Mouse (Mus musculus): Measurements from ENCODE around the gene Pam. TPM values are rescaled to one million over a fixed set of nuclear protein-coding genes. Genes with fewer than 3 reads are reported as not detected.

Pam gene
- total and polyA plus RNA-seq, 2 experiments: 11.8 to 30.5 TPM

DNA sequence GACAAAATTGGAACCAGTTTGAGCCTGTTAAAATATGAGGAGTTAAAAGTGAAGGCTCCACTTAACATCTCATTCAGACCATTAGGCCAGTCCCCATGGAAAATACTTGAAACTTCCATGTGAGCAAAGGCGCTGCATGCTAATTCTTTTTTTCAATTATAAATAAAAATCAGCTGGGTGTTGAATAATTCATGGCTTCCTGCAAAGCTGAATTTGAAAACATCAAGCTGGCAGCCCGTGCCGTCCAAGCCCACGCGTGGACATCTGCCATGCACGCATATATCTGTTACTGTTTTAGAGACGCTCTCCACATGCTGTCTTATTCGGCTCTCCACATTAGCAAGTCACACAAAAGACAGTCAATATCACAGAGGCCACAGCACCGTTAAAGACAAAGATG, 232.3 kb downstream of the Pam start:
- Histone ChIP-seq H3K4me3 (ENCODE audit: insufficient read depth, low read depth, low read length) (no peak overlapping the region), H3K9ac (ENCODE audit: low read depth, low read length) (no peak overlapping the region), H3K36me3 (ENCODE audit: control insufficient read depth, insufficient read depth, low read length) (no peaks in the 10 kb centered on the region), H3K4me1 (ENCODE audit: control insufficient read depth, insufficient read depth, low read length) (no peaks in the 10 kb centered on the region), H3K27me3 (ENCODE audit: control insufficient read depth, insufficient read depth, low read length) (no peaks in the 10 kb centered on the region), H3K27ac (replicated peaks; ENCODE audit: insufficient read depth, low read depth, low read length) (no peak overlapping the region), H3K79me2 (ENCODE audit: control insufficient read depth, insufficient read depth, low read length) (no peaks in the 10 kb centered on the region)
- no peak for TF ChIP-seq CTCF (IDR thresholded peaks at IDR 0.05; ENCODE audit: low read depth, low read length)
- no peak for TF ChIP-seq POLR2A (IDR thresholded peaks at IDR 0.05; ENCODE audit: extremely low read depth, insufficient read depth, low read length)
- DNase-seq (ENCODE audit: extremely low read depth, low read depth, low spot score): no peak
- WGBS: 96% methylated on average over 9 of the region's 9 CpGs

DNA sequence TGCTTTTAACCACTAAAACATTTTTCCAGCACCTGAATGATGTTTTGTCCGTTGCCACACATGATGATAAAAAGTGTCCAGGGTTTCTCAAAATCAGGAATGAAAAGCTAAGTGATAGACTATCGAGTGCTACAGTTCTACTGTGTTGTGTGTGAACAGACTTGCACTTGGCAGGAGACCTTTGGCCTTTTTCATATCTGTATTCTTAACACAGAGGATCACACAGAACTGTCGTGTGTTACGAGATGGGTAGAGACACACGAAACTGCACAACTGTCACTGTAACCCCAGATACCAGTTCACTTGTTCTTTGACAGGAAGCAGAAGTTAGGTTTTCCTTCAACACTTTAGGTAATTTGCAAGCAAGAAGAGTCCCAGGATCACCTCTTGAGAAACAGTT, 232.7 kb downstream of the Pam start:
- WGBS: 81% methylated on average over 5 of the region's 5 CpGs
- no peak overlapping the region for H3K4me3 ChIP-seq (ENCODE audit: insufficient read depth, low read depth, low read length)
- no peaks in the 10 kb centered on the region for H3K79me2 ChIP-seq (ENCODE audit: control insufficient read depth, insufficient read depth, low read length)
- H3K4me1 ChIP-seq (ENCODE audit: control insufficient read depth, insufficient read depth, low read length): no peaks in the 10 kb centered on the region
- H3K9ac ChIP-seq (ENCODE audit: low read depth, low read length): no peak overlapping the region
- H3K27ac ChIP-seq (replicated peaks; ENCODE audit: insufficient read depth, low read depth, low read length): no peak overlapping the region
- TF ChIP-seq CTCF (IDR thresholded peaks at IDR 0.05; ENCODE audit: low read depth, low read length) (no peak), POLR2A (IDR thresholded peaks at IDR 0.05; ENCODE audit: extremely low read depth, insufficient read depth, low read length) (no peak)
- no peak for DNase-seq (ENCODE audit: extremely low read depth, low read depth, low spot score)
- no peaks in the 10 kb centered on the region for H3K27me3 ChIP-seq (ENCODE audit: control insufficient read depth, insufficient read depth, low read length)
- H3K36me3 ChIP-seq (ENCODE audit: control insufficient read depth, insufficient read depth, low read length): no peaks in the 10 kb centered on the region

DNA sequence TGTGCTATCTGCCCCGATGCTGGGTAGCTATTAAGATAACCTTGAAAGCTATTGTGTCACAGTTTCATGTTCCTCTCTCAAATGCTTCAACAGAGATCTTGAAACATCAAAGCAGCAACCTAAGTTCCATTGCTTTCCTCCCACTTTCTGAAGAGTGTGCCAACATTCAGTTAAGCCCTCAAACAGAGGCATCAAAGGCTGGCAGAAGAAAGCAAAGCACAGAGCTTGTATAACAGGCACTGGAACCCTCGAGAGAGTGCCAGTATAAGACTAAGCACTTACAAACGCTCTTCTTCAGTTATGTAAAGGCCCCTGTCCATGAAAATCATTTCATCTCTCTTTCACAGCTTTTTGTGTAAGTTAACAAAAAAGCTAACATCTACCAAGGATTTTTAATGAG, 241.2 kb downstream of the Pam start:
- DNase-seq (ENCODE audit: extremely low read depth, low read depth, low spot score): no peak
- WGBS: 81% methylated on average over 3 of the region's 3 CpGs
- Histone ChIP-seq H3K27ac (replicated peaks; ENCODE audit: insufficient read depth, low read depth, low read length) (no peak overlapping the region), H3K36me3 (ENCODE audit: control insufficient read depth, insufficient read depth, low read length) (no peaks in the 10 kb centered on the region), H3K9ac (ENCODE audit: low read depth, low read length) (no peak overlapping the region), H3K4me3 (ENCODE audit: insufficient read depth, low read depth, low read length) (no peak overlapping the region), H3K27me3 (ENCODE audit: control insufficient read depth, insufficient read depth, low read length) (no peaks in the 10 kb centered on the region), H3K4me1 (ENCODE audit: control insufficient read depth, insufficient read depth, low read length) (no peaks in the 10 kb centered on the region), H3K79me2 (ENCODE audit: control insufficient read depth, insufficient read depth, low read length) (no peaks in the 10 kb centered on the region)
- no peak for TF ChIP-seq POLR2A (IDR thresholded peaks at IDR 0.05; ENCODE audit: extremely low read depth, insufficient read depth, low read length)
- no peak for TF ChIP-seq CTCF (IDR thresholded peaks at IDR 0.05; ENCODE audit: low read depth, low read length)

DNA sequence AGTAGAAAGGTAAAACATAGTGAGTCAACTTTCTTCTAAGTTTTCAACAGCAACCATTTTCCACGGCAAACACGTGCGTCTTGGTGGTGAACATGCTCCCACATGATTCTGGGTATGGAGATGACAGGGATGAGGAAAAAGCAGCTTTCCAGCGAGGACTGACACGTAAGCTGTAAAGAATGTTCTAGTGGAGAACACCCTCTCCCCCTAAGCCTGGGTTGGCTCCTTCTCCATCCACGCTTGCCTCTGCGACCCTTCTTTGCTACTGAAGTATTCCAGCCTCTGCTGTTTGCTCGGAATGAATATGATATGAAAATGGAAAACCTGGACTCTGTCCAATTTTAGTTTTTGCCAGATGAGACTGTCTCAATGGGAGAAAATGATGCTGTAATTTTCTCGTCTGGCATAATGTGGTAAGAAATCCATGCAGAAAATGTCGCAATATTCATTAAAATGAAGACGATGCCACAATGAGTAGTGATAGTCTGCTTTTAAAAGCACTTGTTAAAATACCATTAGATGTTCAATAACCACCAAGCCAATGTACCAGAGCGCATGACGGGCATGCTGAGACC, 243.8 kb downstream of the Pam start:
- H3K4me3 ChIP-seq (ENCODE audit: insufficient read depth, low read depth, low read length): no peak overlapping the region
- WGBS: 91% methylated on average over 13 of the region's 13 CpGs
- no peak overlapping the region for H3K27ac ChIP-seq (replicated peaks; ENCODE audit: insufficient read depth, low read depth, low read length)
- DNase-seq (ENCODE audit: extremely low read depth, low read depth, low spot score): no peak
- H3K4me1 ChIP-seq (ENCODE audit: control insufficient read depth, insufficient read depth, low read length): no peaks in the 10 kb centered on the region
- no peak for TF ChIP-seq CTCF (IDR thresholded peaks at IDR 0.05; ENCODE audit: low read depth, low read length)
- TF ChIP-seq POLR2A (IDR thresholded peaks at IDR 0.05; ENCODE audit: extremely low read depth, insufficient read depth, low read length): no peak
- no peaks in the 10 kb centered on the region for H3K79me2 ChIP-seq (ENCODE audit: control insufficient read depth, insufficient read depth, low read length)
- no peaks in the 10 kb centered on the region for H3K27me3 ChIP-seq (ENCODE audit: control insufficient read depth, insufficient read depth, low read length)
- H3K36me3 ChIP-seq (ENCODE audit: control insufficient read depth, insufficient read depth, low read length): no peaks in the 10 kb centered on the region
- no peak overlapping the region for H3K9ac ChIP-seq (ENCODE audit: low read depth, low read length)

DNA sequence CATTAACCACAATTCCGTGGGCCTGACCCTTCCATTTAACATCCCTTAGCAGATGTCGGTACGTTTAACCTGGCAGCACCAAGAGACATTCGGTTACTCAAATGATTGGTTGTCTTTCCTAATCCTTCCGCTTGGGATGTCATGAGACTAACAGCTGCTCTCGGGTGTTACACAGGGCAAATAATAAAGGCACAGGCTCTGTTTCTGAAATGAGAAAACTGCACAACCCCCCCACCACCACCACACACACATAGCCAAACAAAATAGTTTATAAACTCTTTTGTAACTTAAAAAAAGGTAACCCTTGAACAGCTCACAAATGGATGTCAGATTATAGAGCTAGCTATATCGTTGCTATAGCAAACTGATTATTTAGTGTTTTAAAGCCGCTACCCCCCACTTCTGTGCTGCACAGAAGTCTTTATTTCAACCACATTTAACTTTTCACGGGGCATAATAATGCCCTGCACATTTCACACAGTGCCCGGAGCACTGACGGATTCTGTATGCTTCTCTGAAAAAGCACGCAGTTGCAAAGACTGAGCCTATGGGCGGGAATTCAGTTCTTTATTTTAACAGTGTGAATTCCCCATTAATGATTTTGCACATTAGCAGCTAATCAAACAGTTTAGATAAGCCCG, 246.7 kb downstream of the Pam start:
- no peak overlapping the region for H3K9ac ChIP-seq (ENCODE audit: low read depth, low read length)
- TF ChIP-seq CTCF (IDR thresholded peaks at IDR 0.05; ENCODE audit: low read depth, low read length) (no peak), POLR2A (IDR thresholded peaks at IDR 0.05; ENCODE audit: extremely low read depth, insufficient read depth, low read length) (no peak)
- no peaks in the 10 kb centered on the region for H3K36me3 ChIP-seq (ENCODE audit: control insufficient read depth, insufficient read depth, low read length)
- no peaks in the 10 kb centered on the region for H3K4me1 ChIP-seq (ENCODE audit: control insufficient read depth, insufficient read depth, low read length)
- no peak overlapping the region for H3K27ac ChIP-seq (replicated peaks; ENCODE audit: insufficient read depth, low read depth, low read length)
- 85% methylated on average over 14 of the region's 14 CpGs for WGBS
- no peak for DNase-seq (ENCODE audit: extremely low read depth, low read depth, low spot score)
- no peaks in the 10 kb centered on the region for H3K79me2 ChIP-seq (ENCODE audit: control insufficient read depth, insufficient read depth, low read length)
- no peak overlapping the region for H3K4me3 ChIP-seq (ENCODE audit: insufficient read depth, low read depth, low read length)
- no peaks in the 10 kb centered on the region for H3K27me3 ChIP-seq (ENCODE audit: control insufficient read depth, insufficient read depth, low read length)

DNA sequence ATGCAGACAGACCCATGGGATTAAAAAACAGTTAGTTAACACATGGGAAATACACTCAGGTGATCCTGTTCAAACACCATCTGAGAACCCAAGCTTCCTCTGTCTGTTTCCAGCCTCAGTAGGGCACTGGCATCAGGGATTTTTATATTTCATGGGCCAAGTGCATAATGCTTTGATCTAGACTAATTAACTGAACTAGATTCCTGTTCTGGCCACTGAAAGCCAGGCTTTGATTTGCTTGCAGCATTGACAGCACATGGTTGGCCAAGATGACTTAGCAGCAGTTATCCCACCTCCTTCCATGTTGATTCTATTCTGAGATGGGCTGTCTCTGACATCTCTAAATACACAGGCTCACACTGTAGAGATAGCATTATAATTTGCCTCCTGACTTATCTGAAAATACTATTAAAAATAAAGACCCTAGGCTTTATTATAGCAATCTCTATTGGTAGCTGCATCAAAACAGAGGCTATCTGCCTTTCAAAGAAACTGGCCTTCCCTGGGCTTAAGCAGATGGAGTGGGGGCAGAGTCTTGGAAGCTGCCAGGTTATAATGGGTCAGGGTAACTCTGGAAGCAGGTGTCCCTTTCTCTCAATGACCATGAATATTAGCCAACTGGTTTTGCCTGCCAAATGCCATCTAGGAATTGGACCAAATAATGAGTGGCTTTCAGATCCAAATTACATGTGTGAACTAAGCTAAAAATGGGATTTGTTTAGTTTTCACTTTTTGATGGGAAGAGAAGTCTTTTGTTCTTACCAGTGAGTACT, 252.0 kb downstream of the Pam start:
- TF ChIP-seq CTCF (IDR thresholded peaks at IDR 0.05; ENCODE audit: low read depth, low read length) (no peak), POLR2A (IDR thresholded peaks at IDR 0.05; ENCODE audit: extremely low read depth, insufficient read depth, low read length) (no peak)
- DNase-seq (ENCODE audit: extremely low read depth, low read depth, low spot score): no peak
- Histone ChIP-seq H3K4me3 (ENCODE audit: insufficient read depth, low read depth, low read length) (no peak overlapping the region), H3K27me3 (ENCODE audit: control insufficient read depth, insufficient read depth, low read length) (no peaks in the 10 kb centered on the region), H3K27ac (replicated peaks; ENCODE audit: insufficient read depth, low read depth, low read length) (no peak overlapping the region), H3K79me2 (ENCODE audit: control insufficient read depth, insufficient read depth, low read length) (no peaks in the 10 kb centered on the region), H3K9ac (ENCODE audit: low read depth, low read length) (no peak overlapping the region), H3K4me1 (ENCODE audit: control insufficient read depth, insufficient read depth, low read length) (no peaks in the 10 kb centered on the region), H3K36me3 (ENCODE audit: control insufficient read depth, insufficient read depth, low read length) (no peaks in the 10 kb centered on the region)
